Mouse (Mus musculus) limb, embryonic 12.5 days (tissue): Measurements from ENCODE around the gene Lrrn4. TPM values are rescaled to one million over a fixed set of nuclear protein-coding genes. Genes with fewer than 3 reads are reported as not detected.
A peak's percentile ranks its signal among the peaks of the same experiment; 100 is the strongest.

Source experiments
- ATAC-seq: fragments of 200-750 bp; cut with Nextera tagmentation; 2 replicates; pipeline ENCODE4 v1.8.0; 2017; ENCODE audit warnings: low read depth, moderate TSS enrichment; ENCODE audit not compliant: insufficient number of reproducible peaks, insufficient read depth, low FRiP score, low TSS enrichment
- H3K27ac ChIP-seq: fragments of 300-500 bp; sonication (generic); 2 replicates; pipeline ENCODE4 v1.5.1; 2016; ENCODE audit warnings: mild to moderate bottlenecking, moderate library complexity
- H3K27me3 ChIP-seq: fragments of 300-500 bp; sonication (generic); 2 replicates; pipeline ENCODE4 v1.6.1; 2016; ENCODE audit warnings: mild to moderate bottlenecking, moderate library complexity
- H3K36me3 ChIP-seq: fragments of 300-500 bp; sonication (generic); 2 replicates; pipeline ENCODE4 v1.6.1; 2016; ENCODE audit warnings: mild to moderate bottlenecking, moderate library complexity
- H3K4me1 ChIP-seq: fragments of 300-500 bp; sonication (generic); replicated peaks from 2 replicates; pipeline ENCODE4 v1.6.1; 2016
- H3K4me2 ChIP-seq: fragments of 300-500 bp; sonication (generic); 2 replicates; pipeline ENCODE4 v1.6.1; 2016; ENCODE audit warnings: mild to moderate bottlenecking, moderate library complexity
- H3K4me3 ChIP-seq: fragments of 300-500 bp; sonication (generic); replicated peaks from 2 replicates; pipeline ENCODE4 v1.5.1; 2016; ENCODE audit warnings: mild to moderate bottlenecking
- H3K9ac ChIP-seq: fragments of 300-500 bp; sonication (generic); replicated peaks from 2 replicates; pipeline ENCODE4 v1.6.1; 2016; ENCODE audit warnings: mild to moderate bottlenecking, moderate library complexity
- H3K9me3 ChIP-seq: fragments of 300-500 bp; sonication (generic); 2 replicates; pipeline ENCODE4 v1.6.1; 2016; ENCODE audit warnings: mild to moderate bottlenecking, moderate library complexity
- WGBS: fragments of 180-500 bp; shearing (Covaris S2); methylation state at CpG from one replicate; pipeline ENCODE4 v1.1.7; 2016; 5-methylcytosine and 5-hydroxymethylcytosine counted together
- polyA plus RNA-seq: library from polyadenylated mRNA; unstranded; fragments of >200 nt; fragmentation: Nextera tagmentation; extraction: Ambion mirVana; gene quantifications from 2 replicates; pipeline ENCODE4 v1.2.1, GENCODE M21; 2016

Gene Lrrn4
- polyA plus RNA-seq, 1 experiment from 2014 or later = 0.23 TPM

GRCm38 (mm10) chr2:132901636-132902035, 20.9 kb upstream of the Lrrn4 start:
- Histone ChIP-seq H3K4me3 (no peak overlapping the region), H3K27me3 (no peaks in the 10 kb centered on the region), H3K9ac (no peak overlapping the region), H3K4me2 (no peak overlapping the region), H3K4me1 (no peaks in the 10 kb centered on the region), H3K27ac (no peak overlapping the region), H3K36me3 (no peaks in the 10 kb centered on the region), H3K9me3 (no peaks in the 10 kb centered on the region)
- WGBS = 84% methylated on average over 4 of the region's 4 CpGs
- no peak for ATAC-seq

GRCm38 (mm10) chr2:132900596-132900995, 19.9 kb upstream of the Lrrn4 start:
- H3K4me3 ChIP-seq = no peak overlapping the region
- H3K9ac ChIP-seq = no peak overlapping the region
- no peak for ATAC-seq
- H3K27ac ChIP-seq = no peak overlapping the region
- no peaks in the 10 kb centered on the region for H3K4me1 ChIP-seq
- no peak overlapping the region for H3K4me2 ChIP-seq
- H3K36me3 ChIP-seq = no peaks in the 10 kb centered on the region
- 76% methylated on average over 1 of the region's 1 CpGs for WGBS
- no peaks in the 10 kb centered on the region for H3K27me3 ChIP-seq
- no peaks in the 10 kb centered on the region for H3K9me3 ChIP-seq

GRCm38 (mm10) chr2:132898211-132898610, 17.5 kb upstream of the Lrrn4 start:
- Histone ChIP-seq H3K4me1 (no peaks in the 10 kb centered on the region), H3K4me3 (no peak overlapping the region), H3K9me3 (no peaks in the 10 kb centered on the region), H3K36me3 (no peaks in the 10 kb centered on the region), H3K4me2 (no peak overlapping the region), H3K27me3 (no peaks in the 10 kb centered on the region), H3K27ac (no peak overlapping the region), H3K9ac (no peak overlapping the region)
- 46% methylated on average over 1 of the region's 1 CpGs for WGBS
- no peak for ATAC-seq

- Histone ChIP-seq H3K36me3 (no peaks in the 10 kb centered on the region), H3K4me3 (no peak overlapping the region), H3K9ac (no peak overlapping the region), H3K4me2 (no peak overlapping the region), H3K4me1 (no peaks in the 10 kb centered on the region), H3K27me3 (no peaks in the 10 kb centered on the region), H3K9me3 (no peaks in the 10 kb centered on the region), H3K27ac (no peak overlapping the region)
- no peak for ATAC-seq
- WGBS = 91% methylated on average over 5 of the region's 5 CpGs
These were observed 13.1 kb upstream of the Lrrn4 start for GRCm38 (mm10) chr2:132893826-132894225.

- H3K27me3 ChIP-seq = peaks cover 15% of the 10 kb centered on the region
These were observed 4.6 kb upstream of the Lrrn4 start for GRCm38 (mm10) chr2:132885312-132885711.

GRCm38 (mm10) chr2:132884303-132884967, 3.7 kb upstream of the Lrrn4 start:
- H3K36me3 ChIP-seq = no peaks in the 10 kb centered on the region
- no peaks in the 10 kb centered on the region for H3K9me3 ChIP-seq
- no peak overlapping the region for H3K27ac ChIP-seq
- no peak overlapping the region for H3K4me2 ChIP-seq
- ATAC-seq = no peak
- peaks cover 22% of the 10 kb centered on the region for H3K4me1 ChIP-seq
- H3K27me3 ChIP-seq = peaks cover 24% of the 10 kb centered on the region
- no peak overlapping the region for H3K9ac ChIP-seq
- no peak overlapping the region for H3K4me3 ChIP-seq
- 71% methylated on average over 8 of the region's 8 CpGs for WGBS

More at GRCm38 (mm10) chr2:132885312-132885711, 4.6 kb upstream of the Lrrn4 start:
- H3K9me3 ChIP-seq = no peaks in the 10 kb centered on the region
- H3K9ac ChIP-seq = no peak overlapping the region
- H3K4me2 ChIP-seq = no peak overlapping the region
- no peak overlapping the region for H3K27ac ChIP-seq
- 87% methylated on average over 7 of the region's 7 CpGs for WGBS
- ATAC-seq = no peak
- no peak overlapping the region for H3K4me3 ChIP-seq
- peaks cover 13% of the 10 kb centered on the region for H3K4me1 ChIP-seq
- H3K36me3 ChIP-seq = no peaks in the 10 kb centered on the region

GRCm38 (mm10) chr2:132879261-132880044, 1.2 kb downstream of the Lrrn4 start:
- ATAC-seq = peak; percentile 44; the same call in 1 of the 2 replicates
- H3K36me3 ChIP-seq = no peaks in the 10 kb centered on the region
- under 1% methylated on average over 58 of the region's 58 CpGs for WGBS
- peak overlapping the region; percentile 96 for H3K4me2 ChIP-seq
- peak overlapping the region; percentile 57 for H3K9ac ChIP-seq
- peaks cover 30% of the 10 kb centered on the region for H3K4me1 ChIP-seq
- no peak overlapping the region for H3K27ac ChIP-seq
- peak overlapping the region; percentile 53 for H3K4me3 ChIP-seq
- no peaks in the 10 kb centered on the region for H3K9me3 ChIP-seq
- peaks cover 48% of the 10 kb centered on the region for H3K27me3 ChIP-seq

- H3K36me3 ChIP-seq = no peaks in the 10 kb centered on the region
- H3K4me2 ChIP-seq = no peak overlapping the region
- H3K9me3 ChIP-seq = no peaks in the 10 kb centered on the region
- H3K4me1 ChIP-seq = peaks cover 30% of the 10 kb centered on the region
- no peak overlapping the region for H3K27ac ChIP-seq
- WGBS = 69% methylated on average over 1 of the region's 1 CpGs
- no peak overlapping the region for H3K9ac ChIP-seq
- no peak for ATAC-seq
- H3K4me3 ChIP-seq = no peak overlapping the region
- peaks cover 48% of the 10 kb centered on the region for H3K27me3 ChIP-seq
These were observed 3.7 kb downstream of the Lrrn4 start for GRCm38 (mm10) chr2:132876991-132877390.

GRCm38 (mm10) chr2:132873657-132874326, 6.9 kb downstream of the Lrrn4 start:
- H3K9ac ChIP-seq = no peak overlapping the region
- H3K36me3 ChIP-seq = no peaks in the 10 kb centered on the region
- no peak overlapping the region for H3K27ac ChIP-seq
- H3K9me3 ChIP-seq = no peaks in the 10 kb centered on the region
- peaks cover 18% of the 10 kb centered on the region for H3K27me3 ChIP-seq
- no peak overlapping the region for H3K4me3 ChIP-seq
- peaks cover 2% of the 10 kb centered on the region for H3K4me1 ChIP-seq
- 87% methylated on average over 10 of the region's 10 CpGs for WGBS
- no peak for ATAC-seq
- no peak overlapping the region for H3K4me2 ChIP-seq

GRCm38 (mm10) chr2:132871663-132872062, 9.0 kb downstream of the Lrrn4 start:
- H3K27ac ChIP-seq = no peak overlapping the region
- no peak for ATAC-seq
- 60% methylated on average over 3 of the region's 3 CpGs for WGBS

GRCm38 (mm10) chr2:132870286-132870685, 10.4 kb downstream of the Lrrn4 start:
- Histone ChIP-seq H3K36me3 (peaks cover 15% of the 10 kb centered on the region; the same call in 1 of the 2 replicates), H3K9ac (no peak overlapping the region), H3K9me3 (no peaks in the 10 kb centered on the region), H3K27ac (no peak overlapping the region), H3K27me3 (no peaks in the 10 kb centered on the region), H3K4me1 (no peaks in the 10 kb centered on the region), H3K4me2 (no peak overlapping the region), H3K4me3 (no peak overlapping the region)
- WGBS = 65% methylated on average over 4 of the region's 4 CpGs
- no peak for ATAC-seq

More at GRCm38 (mm10) chr2:132871663-132872062, 9.0 kb downstream of the Lrrn4 start:
- Histone ChIP-seq H3K4me2 (no peak overlapping the region), H3K9ac (no peak overlapping the region), H3K4me3 (no peak overlapping the region), H3K4me1 (no peaks in the 10 kb centered on the region), H3K36me3 (peaks cover 6% of the 10 kb centered on the region; the same call in 1 of the 2 replicates), H3K9me3 (no peaks in the 10 kb centered on the region), H3K27me3 (no peaks in the 10 kb centered on the region)
